Mouse (Mus musculus) neural tube, embryonic 13.5 days (tissue): ENCODE measurements at regions not wholly inside any gene's neighbourhood (a gene's known extent, or its start where the extent isn't known, plus 50 kb on each side); places are given as distances from the start of the nearest gene placed in this dataset.

Experiments
- ATAC-seq: fragments of 200-750 bp; cut with Nextera tagmentation; 2 replicates; pipeline ENCODE4 v1.8.0; 2017; ENCODE audit warnings: low read depth, mild to moderate bottlenecking, moderate TSS enrichment, moderate library complexity
- H3K27ac ChIP-seq: fragments of 300-500 bp; sonication (generic); replicated peaks from 2 replicates; pipeline ENCODE4 v1.5.1; 2015; ENCODE audit warnings: moderate library complexity, mild to moderate bottlenecking, inconsistent platforms
- H3K27me3 ChIP-seq: fragments of 300-500 bp; sonication (generic); 2 replicates; pipeline ENCODE4 v1.6.1; 2015; ENCODE audit warnings: mild to moderate bottlenecking, inconsistent platforms
- H3K36me3 ChIP-seq: fragments of 300-500 bp; sonication (generic); 2 replicates; pipeline ENCODE4 v1.6.1; 2015; ENCODE audit warnings: mild to moderate bottlenecking, inconsistent platforms
- H3K4me1 ChIP-seq: fragments of 300-500 bp; sonication (generic); replicated peaks from 2 replicates; pipeline ENCODE4 v1.6.1; 2015; ENCODE audit warnings: inconsistent platforms
- H3K4me2 ChIP-seq: fragments of 300-500 bp; sonication (generic); 2 replicates; pipeline ENCODE4 v1.6.1; 2015; ENCODE audit warnings: inconsistent platforms, mild to moderate bottlenecking, moderate library complexity
- H3K4me3 ChIP-seq: fragments of 300-500 bp; sonication (generic); 2 replicates; pipeline ENCODE4 v1.5.1; 2015; ENCODE audit warnings: mild to moderate bottlenecking, inconsistent platforms
- H3K9ac ChIP-seq: fragments of 300-500 bp; sonication (generic); 2 replicates; pipeline ENCODE4 v1.6.1; 2015; ENCODE audit warnings: moderate library complexity, mild to moderate bottlenecking, inconsistent platforms
- H3K9me3 ChIP-seq: fragments of 300-500 bp; sonication (generic); 2 replicates; pipeline ENCODE4 v1.6.1; 2016; ENCODE audit warnings: inconsistent platforms
- WGBS: fragments of 180-500 bp; shearing (Covaris S2); methylation state at CpG from one replicate; pipeline ENCODE4 v1.1.7; 2015; 5-methylcytosine and 5-hydroxymethylcytosine counted together

DNA sequence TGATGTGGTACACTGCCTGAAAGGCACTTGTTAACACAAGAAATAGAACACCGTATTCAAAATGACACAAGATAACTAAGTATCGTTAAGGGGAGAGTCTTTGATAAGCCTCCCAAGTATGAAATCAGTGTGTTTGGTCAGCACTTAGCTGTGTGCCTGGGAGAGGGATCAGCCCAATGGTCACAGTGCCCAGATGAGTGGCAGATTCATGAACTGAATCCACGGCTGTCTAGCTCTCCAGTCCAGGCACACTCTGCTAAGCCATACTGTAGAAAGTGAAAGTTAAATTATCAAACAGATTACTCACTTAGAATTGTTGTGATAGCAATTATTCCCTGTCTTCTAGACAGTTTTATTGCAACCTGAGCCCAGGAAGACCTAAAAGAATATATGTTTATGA is 176.0 kb upstream of the Far2 start:
- Histone ChIP-seq H3K9me3 (no peaks in the 10 kb centered on the region), H3K9ac (no peak overlapping the region)
- 79% methylated on average over 3 of the region's 3 CpGs for WGBS

DNA sequence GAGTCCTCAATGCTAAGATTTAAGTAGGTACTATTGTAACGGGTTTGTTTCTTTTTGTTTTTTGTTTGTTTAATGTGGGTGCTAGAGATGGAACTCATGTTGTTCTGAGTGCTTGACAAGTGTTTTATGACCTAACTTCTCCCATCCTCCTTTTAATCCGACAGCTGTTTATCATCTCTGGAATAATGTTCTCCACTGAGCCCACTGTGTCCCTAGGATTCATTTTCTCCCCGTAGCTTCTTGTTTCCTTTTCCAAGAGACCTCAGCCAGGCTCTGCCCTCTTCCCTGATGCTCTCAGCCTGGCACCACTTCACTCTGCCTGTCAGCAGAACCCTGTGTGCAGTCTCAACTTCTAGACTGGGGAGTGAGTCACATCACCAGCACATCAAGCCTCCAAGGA is 173.9 kb upstream of the Far2 start:
- Histone ChIP-seq H3K4me3 (no peak overlapping the region), H3K4me2 (no peak overlapping the region), H3K27ac (no peak overlapping the region), H3K9ac (no peak overlapping the region), H3K27me3 (no peaks in the 10 kb centered on the region), H3K4me1 (no peaks in the 10 kb centered on the region), H3K36me3 (no peaks in the 10 kb centered on the region), H3K9me3 (no peaks in the 10 kb centered on the region)
- 82% methylated on average over 3 of the region's 3 CpGs for WGBS
- ATAC-seq = no peak

More for the DNA sequence above, 176.0 kb upstream of the Far2 start:
- Histone ChIP-seq H3K36me3 (no peaks in the 10 kb centered on the region), H3K27me3 (no peaks in the 10 kb centered on the region), H3K4me2 (no peak overlapping the region), H3K4me3 (no peak overlapping the region), H3K4me1 (no peaks in the 10 kb centered on the region), H3K27ac (no peak overlapping the region)
- ATAC-seq = no peak

DNA sequence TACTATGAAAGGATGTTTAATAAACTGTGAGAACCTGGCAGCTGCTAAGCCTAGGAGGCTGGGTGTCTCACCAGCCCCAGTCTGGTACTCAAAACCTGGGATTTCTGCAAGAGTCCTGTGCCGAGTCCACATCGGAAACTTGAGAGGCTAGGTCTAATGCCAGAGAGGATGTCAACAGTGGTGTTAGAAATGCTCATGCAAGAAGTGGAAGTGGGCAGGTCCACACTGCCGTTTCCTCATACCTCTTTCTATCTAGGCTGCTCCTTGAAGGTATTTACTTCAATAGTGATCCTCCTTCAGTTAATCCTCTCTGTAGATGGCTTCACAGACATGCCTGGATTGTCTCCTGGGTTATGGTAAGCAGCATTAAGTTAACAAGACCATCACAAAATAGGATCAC is 168.6 kb upstream of the Far2 start:
- no peaks in the 10 kb centered on the region for H3K36me3 ChIP-seq
- ATAC-seq = no peak
- WGBS = 85% methylated on average over 3 of the region's 3 CpGs

DNA sequence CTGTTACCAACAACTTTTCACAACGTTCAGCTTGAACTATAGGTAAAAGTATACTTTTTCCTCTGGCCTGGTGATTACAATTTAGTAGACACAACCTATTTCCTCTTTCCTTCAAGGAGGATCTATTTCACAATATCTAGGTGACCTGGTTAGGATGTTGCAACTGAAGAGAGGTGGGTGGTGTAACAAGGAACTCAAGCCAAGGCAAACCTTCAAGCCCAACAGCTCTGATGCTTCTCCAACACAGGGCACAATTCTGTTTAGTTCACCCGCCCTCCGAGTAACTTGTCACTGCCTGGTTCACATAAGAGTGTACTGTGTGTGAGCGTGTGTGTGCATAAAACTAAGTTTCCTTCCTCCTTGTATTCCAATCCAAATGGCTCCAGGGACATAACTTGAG is 161.2 kb upstream of the Far2 start:
- 91% methylated on average over 4 of the region's 4 CpGs for WGBS
- peaks cover 4% of the 10 kb centered on the region; the same call in 1 of the 2 replicates for H3K9me3 ChIP-seq
- no peak for ATAC-seq
- H3K9ac ChIP-seq = no peak overlapping the region
- H3K27me3 ChIP-seq = no peaks in the 10 kb centered on the region
- no peak overlapping the region for H3K4me2 ChIP-seq
- no peaks in the 10 kb centered on the region for H3K36me3 ChIP-seq
- no peak overlapping the region for H3K27ac ChIP-seq
- H3K4me3 ChIP-seq = no peak overlapping the region
- H3K4me1 ChIP-seq = no peaks in the 10 kb centered on the region

More for the DNA sequence above, 168.6 kb upstream of the Far2 start:
- no peaks in the 10 kb centered on the region for H3K9me3 ChIP-seq
- H3K9ac ChIP-seq = no peak overlapping the region
- H3K4me1 ChIP-seq = no peaks in the 10 kb centered on the region
- no peak overlapping the region for H3K27ac ChIP-seq
- H3K4me3 ChIP-seq = no peak overlapping the region
- no peak overlapping the region for H3K4me2 ChIP-seq
- H3K27me3 ChIP-seq = no peaks in the 10 kb centered on the region

DNA sequence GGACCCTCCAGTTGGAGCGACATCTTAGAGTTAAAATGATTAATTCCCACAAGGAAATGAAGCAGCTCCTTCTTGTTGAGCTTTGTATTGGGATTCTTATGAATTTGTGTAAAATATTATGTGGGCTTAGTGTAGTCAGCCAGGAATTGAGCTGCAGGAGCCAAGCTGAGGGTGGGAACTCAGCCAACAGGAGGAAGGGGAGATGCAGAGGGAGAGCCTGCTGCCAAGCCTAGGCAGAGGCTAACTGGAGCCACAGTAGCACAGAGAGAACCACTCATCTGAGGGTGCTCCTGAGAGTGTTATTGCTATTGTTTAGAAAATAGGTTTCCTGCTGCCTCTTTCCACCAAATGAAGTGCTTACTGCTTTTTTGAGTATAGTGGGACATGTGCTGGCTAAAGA is 127.4 kb upstream of the Far2 start:
- no peaks in the 10 kb centered on the region for H3K4me1 ChIP-seq
- no peaks in the 10 kb centered on the region for H3K27me3 ChIP-seq
- no peaks in the 10 kb centered on the region for H3K36me3 ChIP-seq
- 75% methylated on average over 1 of the region's 1 CpGs for WGBS
- no peak overlapping the region for H3K4me3 ChIP-seq
- H3K9me3 ChIP-seq = no peaks in the 10 kb centered on the region
- no peak overlapping the region for H3K4me2 ChIP-seq
- H3K27ac ChIP-seq = no peak overlapping the region
- ATAC-seq = no peak
- no peak overlapping the region for H3K9ac ChIP-seq

DNA sequence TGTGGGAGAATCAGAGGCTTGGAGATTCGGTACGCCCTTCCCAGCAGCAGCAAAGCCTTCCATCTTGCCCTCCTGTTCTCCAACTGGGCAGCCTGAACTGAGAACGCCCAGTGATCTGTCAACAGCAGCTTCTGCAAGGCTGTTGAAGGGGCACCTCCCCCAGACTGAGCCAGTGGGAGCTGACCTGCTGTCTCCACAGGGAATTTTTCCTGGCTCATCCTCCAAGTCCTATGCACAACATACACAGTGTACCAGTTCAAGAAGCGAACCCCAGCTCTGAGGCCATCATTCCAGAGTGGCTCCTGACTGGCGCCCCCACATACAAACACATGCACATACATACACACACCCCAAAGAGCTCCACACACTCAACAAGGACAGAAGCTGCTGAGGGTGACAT is 126.0 kb upstream of the Far2 start:
- no peaks in the 10 kb centered on the region for H3K9me3 ChIP-seq
- no peak for ATAC-seq
- H3K27me3 ChIP-seq = no peaks in the 10 kb centered on the region
- no peaks in the 10 kb centered on the region for H3K4me1 ChIP-seq
- no peak overlapping the region for H3K27ac ChIP-seq
- no peak overlapping the region for H3K9ac ChIP-seq
- H3K4me3 ChIP-seq = no peak overlapping the region
- no peaks in the 10 kb centered on the region for H3K36me3 ChIP-seq
- WGBS = 74% methylated on average over 5 of the region's 5 CpGs
- no peak overlapping the region for H3K4me2 ChIP-seq

DNA sequence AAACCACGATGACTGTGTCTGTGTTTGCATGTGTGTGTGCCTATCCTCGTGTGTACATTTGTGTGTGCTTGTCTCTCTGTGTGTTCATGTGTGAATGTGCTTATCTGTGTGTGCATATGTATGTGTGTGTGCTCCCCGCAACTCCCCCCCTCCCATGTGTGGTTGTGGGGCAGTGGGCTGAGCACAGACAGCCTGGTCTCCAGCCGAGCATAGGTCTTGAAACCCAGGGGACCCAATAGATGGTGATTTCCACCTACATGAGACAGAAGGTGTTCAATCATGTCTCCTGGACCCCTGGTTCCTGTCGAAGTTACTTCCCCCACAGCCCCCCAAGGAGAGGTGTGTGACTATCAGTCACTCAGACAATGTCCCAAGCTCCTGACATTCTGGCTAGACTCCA is 124.6 kb upstream of the Far2 start:
- no peak overlapping the region for H3K9ac ChIP-seq

DNA sequence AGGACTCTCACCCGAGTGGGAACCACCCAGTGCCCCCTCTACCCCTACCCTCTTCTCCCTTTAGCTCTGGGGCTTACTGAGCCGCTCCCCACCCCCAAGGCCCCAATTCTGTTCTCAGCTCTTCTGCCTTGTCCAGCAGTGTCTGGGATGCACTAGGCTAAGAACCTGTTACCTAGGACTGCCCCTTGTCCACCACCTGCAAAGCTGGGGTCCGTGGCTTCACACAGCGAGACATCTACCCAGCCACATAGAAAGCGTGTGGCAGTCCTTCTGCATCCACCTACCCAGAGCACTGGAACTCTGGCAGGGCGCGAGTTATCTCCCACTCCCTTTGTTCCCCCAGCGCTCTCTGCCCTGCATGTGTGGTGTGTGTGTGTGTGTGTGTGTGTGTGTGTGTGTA is 123.8 kb upstream of the Far2 start:
- no peaks in the 10 kb centered on the region for H3K27me3 ChIP-seq
- H3K27ac ChIP-seq = no peak overlapping the region
- H3K4me3 ChIP-seq = no peak overlapping the region
- no peak overlapping the region for H3K9ac ChIP-seq
- no peaks in the 10 kb centered on the region for H3K9me3 ChIP-seq
- no peaks in the 10 kb centered on the region for H3K4me1 ChIP-seq
- ATAC-seq = no peak
- no peaks in the 10 kb centered on the region for H3K36me3 ChIP-seq
- no peak overlapping the region for H3K4me2 ChIP-seq
- 94% methylated on average over 8 of the region's 8 CpGs for WGBS

More for the DNA sequence above, 124.6 kb upstream of the Far2 start:
- Histone ChIP-seq H3K9me3 (no peaks in the 10 kb centered on the region), H3K4me2 (no peak overlapping the region), H3K4me3 (no peak overlapping the region), H3K27me3 (no peaks in the 10 kb centered on the region), H3K36me3 (no peaks in the 10 kb centered on the region), H3K4me1 (no peaks in the 10 kb centered on the region), H3K27ac (no peak overlapping the region)
- WGBS = 83% methylated on average over 5 of the region's 5 CpGs
- no peak for ATAC-seq

DNA sequence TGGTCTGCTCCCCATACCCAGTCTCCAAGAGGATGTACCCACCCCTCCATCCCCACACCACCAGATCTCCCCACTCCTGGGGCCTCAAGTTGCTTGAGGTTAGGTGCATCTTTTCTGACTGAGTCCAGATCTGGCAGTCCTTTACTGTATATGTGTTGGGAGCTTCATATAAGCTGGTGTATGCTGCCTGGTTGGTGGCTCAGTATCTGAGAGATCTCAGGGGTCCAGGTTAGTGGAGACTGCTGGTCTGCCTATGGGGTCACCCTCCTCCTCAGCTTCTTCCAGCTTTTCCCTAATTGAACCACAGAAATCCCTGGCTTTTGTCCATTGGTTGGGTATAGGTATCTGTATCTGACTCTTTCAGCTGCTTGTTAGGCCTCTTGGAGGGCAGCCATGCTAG is 118.1 kb upstream of the Far2 start:
- Histone ChIP-seq H3K27ac (no peak overlapping the region), H3K9ac (no peak overlapping the region), H3K4me1 (no peaks in the 10 kb centered on the region), H3K4me3 (no peak overlapping the region), H3K27me3 (no peaks in the 10 kb centered on the region), H3K36me3 (no peaks in the 10 kb centered on the region), H3K9me3 (no peaks in the 10 kb centered on the region), H3K4me2 (no peak overlapping the region)
- ATAC-seq = no peak

DNA sequence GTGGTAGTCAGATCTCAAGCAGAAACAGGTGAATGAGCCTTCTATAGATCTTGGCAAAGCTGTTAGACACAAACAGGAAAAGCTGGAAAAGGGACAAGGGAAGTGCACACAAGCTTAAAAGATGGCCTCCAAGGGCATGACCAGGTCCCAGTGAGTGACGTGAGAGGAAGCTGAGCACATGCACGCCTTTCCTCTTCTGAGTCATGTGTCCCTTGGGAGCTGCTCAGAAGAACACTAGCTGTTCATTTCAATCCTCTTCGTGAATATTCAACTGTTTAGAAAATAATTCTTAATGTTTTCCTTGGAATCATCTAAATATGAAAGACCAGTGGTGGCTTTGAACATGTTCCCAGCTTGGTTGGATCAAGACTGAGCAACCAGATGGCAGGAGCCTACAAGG is 103.0 kb upstream of the Far2 start:
- H3K27ac ChIP-seq = no peak overlapping the region
- no peak overlapping the region for H3K4me3 ChIP-seq
- 71% methylated on average over 3 of the region's 3 CpGs for WGBS
- no peaks in the 10 kb centered on the region for H3K9me3 ChIP-seq
- no peaks in the 10 kb centered on the region for H3K27me3 ChIP-seq
- H3K36me3 ChIP-seq = no peaks in the 10 kb centered on the region
- no peak overlapping the region for H3K4me2 ChIP-seq
- H3K9ac ChIP-seq = no peak overlapping the region
- no peaks in the 10 kb centered on the region for H3K4me1 ChIP-seq
- ATAC-seq = no peak

DNA sequence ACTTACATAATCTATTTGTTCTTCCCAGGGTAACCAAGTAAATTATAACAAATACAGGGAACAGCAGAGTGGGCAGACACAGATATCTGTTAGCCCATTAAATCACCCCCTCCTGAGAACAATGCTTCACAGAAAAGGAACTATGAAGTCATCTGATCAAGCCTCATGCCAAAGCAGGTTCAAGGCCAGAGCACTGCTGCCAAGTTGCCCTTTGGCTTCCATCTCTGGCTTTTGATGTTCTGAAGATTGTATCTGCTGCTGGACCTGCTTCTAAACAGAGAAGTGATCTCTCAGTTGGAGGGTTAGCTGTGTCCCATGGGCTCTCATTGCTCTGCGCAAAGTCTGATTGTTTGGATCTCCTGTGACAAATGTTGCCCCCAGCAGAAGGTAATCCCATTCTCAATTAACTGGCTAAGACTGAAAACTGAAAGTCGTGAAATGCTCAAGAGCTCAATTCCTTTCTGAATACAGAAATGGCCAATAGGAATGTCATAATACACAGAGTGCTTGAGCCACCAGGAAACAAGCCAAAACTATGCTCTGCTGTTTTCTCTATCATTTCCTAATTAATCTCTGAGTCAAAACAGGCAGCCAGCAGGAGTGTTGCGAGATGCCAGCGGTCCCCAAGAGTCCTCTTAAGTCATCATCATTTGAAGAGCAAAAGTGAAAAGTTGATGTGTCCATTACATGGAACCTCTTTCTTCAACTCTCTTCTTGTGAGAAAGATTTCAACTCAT is 102.0 kb upstream of the Far2 start:
- no peaks in the 10 kb centered on the region for H3K36me3 ChIP-seq
- H3K4me1 ChIP-seq = no peaks in the 10 kb centered on the region
- no peak overlapping the region for H3K4me2 ChIP-seq
- 83% methylated on average over 4 of the region's 4 CpGs for WGBS
- H3K27me3 ChIP-seq = no peaks in the 10 kb centered on the region
- ATAC-seq = no peak
- no peaks in the 10 kb centered on the region for H3K9me3 ChIP-seq
- H3K4me3 ChIP-seq = no peak overlapping the region
- no peak overlapping the region for H3K9ac ChIP-seq
- no peak overlapping the region for H3K27ac ChIP-seq

DNA sequence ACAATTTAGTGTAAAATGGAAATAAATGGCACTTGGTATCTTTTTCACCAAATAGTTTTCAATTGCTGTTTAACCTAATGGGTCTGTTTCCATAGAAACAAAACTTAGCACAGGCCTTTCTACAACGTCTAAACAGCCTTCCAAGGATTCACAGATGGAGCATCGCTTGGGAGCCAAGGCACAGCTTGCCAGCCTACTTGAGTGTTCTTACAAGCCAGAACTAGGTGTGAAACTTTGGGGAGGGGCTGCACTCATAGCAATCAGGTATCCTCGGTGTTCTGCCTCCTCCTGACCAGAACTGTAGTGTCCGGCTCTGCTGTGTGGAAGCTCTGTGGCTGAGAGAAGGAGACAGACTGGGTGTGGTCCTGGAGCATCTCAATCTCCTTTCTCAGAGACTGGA is 99.1 kb upstream of the Far2 start:
- H3K4me3 ChIP-seq = no peak overlapping the region
- H3K36me3 ChIP-seq = no peaks in the 10 kb centered on the region
- H3K4me1 ChIP-seq = no peaks in the 10 kb centered on the region
- no peak overlapping the region for H3K9ac ChIP-seq
- no peaks in the 10 kb centered on the region for H3K27me3 ChIP-seq
- WGBS = 85% methylated on average over 4 of the region's 4 CpGs
- H3K9me3 ChIP-seq = no peaks in the 10 kb centered on the region
- ATAC-seq = no peak
- no peak overlapping the region for H3K27ac ChIP-seq
- H3K4me2 ChIP-seq = no peak overlapping the region

DNA sequence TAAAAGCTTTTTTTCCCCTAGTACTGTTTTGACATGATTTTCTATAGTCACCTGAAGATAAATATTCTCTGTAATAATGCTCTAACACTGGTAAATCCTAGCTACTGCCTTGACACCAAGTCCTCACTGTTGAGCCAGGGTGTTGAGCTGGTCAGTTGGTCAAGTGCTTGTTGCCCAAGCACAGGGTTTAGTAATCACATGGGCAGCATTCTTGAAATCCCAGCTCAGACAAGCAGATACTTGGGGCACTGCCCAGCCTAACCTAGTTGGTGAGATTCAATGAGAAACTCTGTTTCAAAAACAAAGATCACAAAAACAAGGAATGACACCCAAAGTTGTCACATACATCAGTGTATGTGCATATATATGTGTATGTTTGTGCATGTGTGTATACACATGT is 95.4 kb upstream of the Far2 start:
- Histone ChIP-seq H3K9me3 (no peaks in the 10 kb centered on the region), H3K4me2 (no peak overlapping the region), H3K4me1 (no peaks in the 10 kb centered on the region), H3K27me3 (no peaks in the 10 kb centered on the region), H3K27ac (no peak overlapping the region), H3K9ac (no peak overlapping the region), H3K36me3 (no peaks in the 10 kb centered on the region), H3K4me3 (no peak overlapping the region)
- no peak for ATAC-seq
